Mouse (Mus musculus) midbrain, embryonic 12.5 days (tissue): ENCODE results near the gene Coq8b. TPM values are rescaled to one million over a fixed set of nuclear protein-coding genes. Genes with fewer than 3 reads are reported as not detected.

Experiments
- ATAC-seq: fragments of 200-750 bp; cut with Nextera tagmentation; 2 replicates; pipeline ENCODE4 v1.8.0; 2017; ENCODE audit warnings: low read depth, moderate TSS enrichment, moderate library complexity; ENCODE audit not compliant: low FRiP score
- H3K27ac ChIP-seq: fragments of 300-500 bp; sonication (generic); replicated peaks from 2 replicates; pipeline ENCODE4 v1.5.1; 2016; ENCODE audit warnings: mild to moderate bottlenecking
- H3K27me3 ChIP-seq: fragments of 300-500 bp; sonication (generic); 2 replicates; pipeline ENCODE4 v1.6.1; 2016; ENCODE audit warnings: mild to moderate bottlenecking
- H3K36me3 ChIP-seq: fragments of 300-500 bp; sonication (generic); 2 replicates; pipeline ENCODE4 v1.6.1; 2016
- H3K4me1 ChIP-seq: fragments of 300-500 bp; sonication (generic); 2 replicates; pipeline ENCODE4 v1.6.1; 2016
- H3K4me2 ChIP-seq: fragments of 300-500 bp; sonication (generic); replicated peaks from 2 replicates; pipeline ENCODE4 v1.6.1; 2016; ENCODE audit warnings: mild to moderate bottlenecking, moderate library complexity
- H3K4me3 ChIP-seq: fragments of 300-500 bp; sonication (generic); 2 replicates; pipeline ENCODE4 v1.5.1; 2016; ENCODE audit warnings: mild to moderate bottlenecking
- H3K9ac ChIP-seq: fragments of 300-500 bp; sonication (generic); replicated peaks from 2 replicates; pipeline ENCODE4 v1.6.1; 2016; ENCODE audit warnings: mild to moderate bottlenecking, moderate library complexity
- H3K9me3 ChIP-seq: fragments of 300-500 bp; sonication (generic); 2 replicates; pipeline ENCODE4 v1.6.1; 2016; ENCODE audit warnings: mild to moderate bottlenecking
- WGBS: fragments of 180-500 bp; shearing (Covaris S2); methylation state at CpG from one replicate; pipeline ENCODE4 v1.1.7; 2016; 5-methylcytosine and 5-hydroxymethylcytosine counted together
- polyA plus RNA-seq: library from polyadenylated mRNA; unstranded; fragments of >200 nt; fragmentation: Nextera tagmentation; extraction: Ambion mirVana; gene quantifications from 2 replicates; pipeline ENCODE4 v1.2.1, GENCODE M21; 2016

The Coq8b gene
- polyA plus RNA-seq, 1 experiment from 2014 or later, result 22.1 TPM

- H3K9me3 ChIP-seq, result no peaks in the 10 kb centered on the region
- H3K4me1 ChIP-seq, result peaks cover 56% of the 10 kb centered on the region
- WGBS, result 0% methylated on average over 3 of the region's 6 CpGs
Measured at GRCm38 (mm10) chr7:27257852-27258204, 25.0 kb downstream of the Coq8b start.

GRCm38 (mm10) chr7:27258205-27258899, 25.5 kb downstream of the Coq8b start, which contains the start of gene Numbl:
TSS of gene Numbl (plus strand) at chr7:27258433.
- Histone ChIP-seq H3K9me3 (no peaks in the 10 kb centered on the region), H3K4me2 (peak within 1 kb of the TSS; percentile 88), H3K9ac (peak within 1 kb of the TSS; percentile 92), H3K4me3 (peak within 1 kb of the TSS; percentile 87), H3K4me1 (peaks cover 56% of the 10 kb centered on the region), H3K27me3 (no peaks in the 10 kb centered on the region), H3K36me3 (peaks cover 15% of the 10 kb centered on the region), H3K27ac (peak within 1 kb of the TSS; percentile 93)
- 0% methylated on average over 43 of the region's 47 CpGs for WGBS
- peak; percentile 81 for ATAC-seq

More at GRCm38 (mm10) chr7:27257852-27258204, 25.0 kb downstream of the Coq8b start:
- ATAC-seq, result peak; percentile 59
- H3K36me3 ChIP-seq, result peaks cover 15% of the 10 kb centered on the region
- peak overlapping the region; percentile 93 for H3K27ac ChIP-seq
- peak overlapping the region; percentile 87 for H3K4me3 ChIP-seq
- no peaks in the 10 kb centered on the region for H3K27me3 ChIP-seq
- peak overlapping the region; percentile 5; the same call in 1 of the 2 replicates for H3K9ac ChIP-seq
- H3K4me2 ChIP-seq, result peak overlapping the region; percentile 88

- no peaks in the 10 kb centered on the region for H3K9me3 ChIP-seq
- H3K9ac ChIP-seq, result peak overlapping the region; percentile 92
- H3K4me1 ChIP-seq, result peaks cover 56% of the 10 kb centered on the region
- peak overlapping the region; percentile 87 for H3K4me3 ChIP-seq
- no peaks in the 10 kb centered on the region for H3K27me3 ChIP-seq
- ATAC-seq, result peak; percentile 2; the same call in 1 of the 2 replicates
- H3K36me3 ChIP-seq, result peaks cover 24% of the 10 kb centered on the region
- H3K27ac ChIP-seq, result peak overlapping the region; percentile 93
- H3K4me2 ChIP-seq, result peak overlapping the region; percentile 88
- under 1% methylated on average over 9 of the region's 9 CpGs for WGBS
Measured at GRCm38 (mm10) chr7:27259271-27259721, 26.5 kb downstream of the Coq8b start.

- H3K9me3 ChIP-seq, result no peaks in the 10 kb centered on the region
- no peak for ATAC-seq
- H3K36me3 ChIP-seq, result peaks cover 29% of the 10 kb centered on the region
- H3K27ac ChIP-seq, result peak overlapping the region; percentile 93
- peaks cover 56% of the 10 kb centered on the region for H3K4me1 ChIP-seq
- 27% methylated on average over 5 of the region's 5 CpGs for WGBS
- peak overlapping the region; percentile 87 for H3K4me3 ChIP-seq
- peak overlapping the region; percentile 88 for H3K4me2 ChIP-seq
- no peaks in the 10 kb centered on the region for H3K27me3 ChIP-seq
- peak overlapping the region; percentile 92 for H3K9ac ChIP-seq
Measured at GRCm38 (mm10) chr7:27259771-27260170, 26.9 kb downstream of the Coq8b start.

- ATAC-seq, result no peak
- H3K4me2 ChIP-seq, result peak overlapping the region; percentile 88
- H3K4me1 ChIP-seq, result peaks cover 53% of the 10 kb centered on the region
- H3K9me3 ChIP-seq, result no peaks in the 10 kb centered on the region
- peaks cover 39% of the 10 kb centered on the region for H3K36me3 ChIP-seq
- H3K27me3 ChIP-seq, result no peaks in the 10 kb centered on the region
- no peak overlapping the region for H3K27ac ChIP-seq
- peak overlapping the region; percentile 46 for H3K9ac ChIP-seq
- H3K4me3 ChIP-seq, result peak overlapping the region; percentile 87
- 72% methylated on average over 7 of the region's 7 CpGs for WGBS
Measured at GRCm38 (mm10) chr7:27260856-27261255, 28.0 kb downstream of the Coq8b start.

GRCm38 (mm10) chr7:27261888-27262287, 29.1 kb downstream of the Coq8b start:
- Histone ChIP-seq H3K27me3 (no peaks in the 10 kb centered on the region), H3K27ac (no peak overlapping the region), H3K9ac (no peak overlapping the region), H3K4me1 (peaks cover 42% of the 10 kb centered on the region), H3K4me3 (no peak overlapping the region), H3K4me2 (no peak overlapping the region), H3K9me3 (no peaks in the 10 kb centered on the region), H3K36me3 (peaks cover 48% of the 10 kb centered on the region)
- 87% methylated on average over 6 of the region's 6 CpGs for WGBS
- ATAC-seq, result no peak

DNA sequence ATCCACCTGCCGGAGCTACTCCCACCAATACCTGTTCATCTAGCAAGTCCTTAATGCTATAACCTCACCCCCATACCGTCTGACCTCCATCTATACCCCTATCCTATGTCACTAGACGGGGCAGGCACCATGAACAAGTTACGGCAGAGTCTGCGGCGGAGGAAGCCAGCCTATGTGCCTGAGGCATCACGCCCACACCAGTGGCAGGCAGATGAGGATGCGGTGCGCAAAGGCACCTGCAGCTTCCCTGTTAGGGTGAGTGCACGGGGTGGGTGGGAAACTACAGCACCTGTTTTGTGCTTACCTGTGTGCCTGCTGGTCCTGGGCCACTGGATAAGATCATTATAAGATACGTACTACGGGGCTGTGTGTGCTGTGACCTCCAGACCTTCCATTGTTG, 31.9 kb downstream of the Coq8b start:
- H3K36me3 ChIP-seq, result peaks cover 77% of the 10 kb centered on the region
- WGBS, result 90% methylated on average over 12 of the region's 12 CpGs
- H3K9ac ChIP-seq, result no peak overlapping the region
- no peak overlapping the region for H3K4me2 ChIP-seq
- ATAC-seq, result no peak
- H3K4me3 ChIP-seq, result no peak overlapping the region
- H3K9me3 ChIP-seq, result no peaks in the 10 kb centered on the region
- H3K27me3 ChIP-seq, result no peaks in the 10 kb centered on the region
- no peak overlapping the region for H3K27ac ChIP-seq
- peaks cover 24% of the 10 kb centered on the region for H3K4me1 ChIP-seq

GRCm38 (mm10) chr7:27266515-27267128, 33.8 kb downstream of the Coq8b start:
- H3K4me3 ChIP-seq, result no peak overlapping the region
- no peaks in the 10 kb centered on the region for H3K27me3 ChIP-seq
- WGBS, result 83% methylated on average over 20 of the region's 20 CpGs
- no peaks in the 10 kb centered on the region for H3K9me3 ChIP-seq
- no peak for ATAC-seq
- H3K27ac ChIP-seq, result no peak overlapping the region
- peaks cover 7% of the 10 kb centered on the region for H3K4me1 ChIP-seq
- H3K9ac ChIP-seq, result no peak overlapping the region
- peaks cover 96% of the 10 kb centered on the region for H3K36me3 ChIP-seq
- H3K4me2 ChIP-seq, result no peak overlapping the region

DNA sequence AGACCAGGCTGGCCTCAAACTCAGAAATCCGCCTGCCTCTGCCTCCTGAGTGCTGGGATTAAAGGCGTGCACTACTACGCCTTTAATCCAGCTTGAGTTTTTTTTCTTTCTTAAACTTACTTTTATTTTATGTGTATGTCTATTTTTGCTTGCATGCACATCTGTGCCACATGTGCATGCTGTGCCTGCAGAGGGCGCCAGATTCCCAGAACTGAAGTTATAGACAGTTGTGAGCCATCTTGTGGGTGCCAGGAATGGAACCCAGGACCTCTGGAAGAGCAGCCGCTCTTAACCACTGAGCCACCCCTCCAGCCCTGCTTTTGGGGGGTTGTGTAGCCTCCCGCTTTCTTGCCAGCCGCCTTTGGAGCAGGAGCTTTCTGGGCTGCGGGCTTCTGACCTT, 38.6 kb downstream of the Coq8b start:
- 83% methylated on average over 8 of the region's 8 CpGs for WGBS
- H3K36me3 ChIP-seq, result peaks cover 90% of the 10 kb centered on the region
- no peaks in the 10 kb centered on the region for H3K27me3 ChIP-seq
- H3K27ac ChIP-seq, result no peak overlapping the region
- no peak overlapping the region for H3K4me3 ChIP-seq
- H3K9me3 ChIP-seq, result no peaks in the 10 kb centered on the region
- 0 out of 2 replicates have a peak, but pooled peaks cover 2% of the 10 kb centered on the region for H3K4me1 ChIP-seq
- ATAC-seq, result no peak
- no peak overlapping the region for H3K9ac ChIP-seq
- no peak overlapping the region for H3K4me2 ChIP-seq

- no peaks in the 10 kb centered on the region for H3K9me3 ChIP-seq
- H3K36me3 ChIP-seq, result peaks cover 90% of the 10 kb centered on the region
- H3K4me2 ChIP-seq, result no peak overlapping the region
- 58% methylated on average over 32 of the region's 32 CpGs for WGBS
- no peak overlapping the region for H3K9ac ChIP-seq
- 0 out of 2 replicates have a peak overlapping the region, but pooled peaks have one; percentile 2 for H3K4me3 ChIP-seq
- H3K4me1 ChIP-seq, result 0 out of 2 replicates have a peak, but pooled peaks cover 2% of the 10 kb centered on the region
- H3K27me3 ChIP-seq, result no peaks in the 10 kb centered on the region
- H3K27ac ChIP-seq, result no peak overlapping the region
- ATAC-seq, result no peak
Measured at GRCm38 (mm10) chr7:27273739-27274351, 41.0 kb downstream of the Coq8b start.

GRCm38 (mm10) chr7:27274916-27275315, 42.1 kb downstream of the Coq8b start:
- Histone ChIP-seq H3K4me2 (no peak overlapping the region), H3K4me3 (no peak overlapping the region), H3K4me1 (0 out of 2 replicates have a peak, but pooled peaks cover 2% of the 10 kb centered on the region), H3K9me3 (no peaks in the 10 kb centered on the region), H3K27me3 (no peaks in the 10 kb centered on the region), H3K27ac (no peak overlapping the region), H3K36me3 (peaks cover 90% of the 10 kb centered on the region), H3K9ac (no peak overlapping the region)
- WGBS, result 93% methylated on average over 4 of the region's 4 CpGs
- ATAC-seq, result no peak

DNA sequence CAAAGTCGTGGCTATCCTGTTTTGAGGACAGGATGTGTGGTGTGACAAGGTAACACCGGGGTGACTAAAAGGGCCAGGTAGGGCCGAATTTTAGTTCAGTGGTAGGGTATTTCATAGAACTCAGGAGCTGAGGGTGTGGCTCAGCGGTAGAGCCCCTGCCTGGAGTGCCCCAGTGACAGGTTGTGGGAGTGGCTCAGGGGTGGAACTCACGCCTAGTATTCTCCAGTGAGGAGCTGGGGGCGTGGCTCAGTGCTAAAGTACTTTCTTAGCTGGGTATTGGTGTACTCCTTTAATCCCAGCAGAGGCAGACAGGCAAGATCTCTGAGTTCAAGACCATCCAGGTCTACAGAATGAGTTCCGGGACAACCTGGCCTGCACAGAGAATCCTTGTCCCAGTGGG, 43.2 kb downstream of the Coq8b start:
- Histone ChIP-seq H3K9ac (no peak overlapping the region), H3K9me3 (no peaks in the 10 kb centered on the region), H3K4me1 (0 out of 2 replicates have a peak, but pooled peaks cover 2% of the 10 kb centered on the region), H3K36me3 (peaks cover 89% of the 10 kb centered on the region), H3K27me3 (no peaks in the 10 kb centered on the region), H3K4me3 (no peak overlapping the region), H3K27ac (no peak overlapping the region), H3K4me2 (no peak overlapping the region)
- ATAC-seq, result no peak
- WGBS, result 65% methylated on average over 7 of the region's 7 CpGs
